Mouse (Mus musculus): ENCODE measurements around the gene Mid1. TPM values are rescaled to one million over a fixed set of nuclear protein-coding genes. Genes with fewer than 3 reads are reported as not detected.
"Not testable (repeated sequence)": the region's sequence is repeated elsewhere in the genome, so short reads cannot be mapped to it uniquely, and the experiment has no call there.

Mid1 gene
- polyA plus RNA-seq, 1 experiment from 2014 or later = 4.2 TPM

DNA sequence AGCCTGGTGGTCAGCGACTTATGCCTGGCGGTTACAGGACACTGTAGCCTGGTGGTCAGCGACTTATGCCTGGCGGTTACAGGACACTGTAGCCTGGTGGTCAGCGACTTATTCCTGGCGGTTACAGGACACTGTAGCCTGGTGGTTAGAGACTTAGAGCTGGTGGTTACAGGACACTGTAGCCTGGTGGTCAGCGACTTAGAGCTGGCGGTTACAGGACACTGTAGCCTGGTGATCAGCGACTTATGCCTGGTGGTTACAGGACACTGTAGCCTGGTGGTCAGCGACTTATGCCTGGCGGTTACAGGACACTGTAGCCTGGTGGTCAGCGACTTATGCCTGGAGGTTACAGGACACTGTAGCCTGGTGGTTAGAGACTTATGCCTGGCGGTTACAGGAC, 329.0 kb downstream of the Mid1 start:
- not testable (repeated sequence) for H3K27me3 ChIP-seq (replicated peaks; ENCODE audit: control insufficient read depth, insufficient read depth, low read length); H3K4me2 ChIP-seq (ENCODE audit: low read length); H3K9ac ChIP-seq (ENCODE audit: low read depth, low read length); H3K27ac ChIP-seq (ENCODE audit: low read depth, low read length); ATAC-seq; H3K4me3 ChIP-seq (ENCODE audit: low read length); H3K4me1 ChIP-seq (ENCODE audit: control insufficient read depth, insufficient read depth, low read depth, low read length)
- Histone ChIP-seq H3K9me3 (ENCODE audit: control insufficient read depth, low read length) (peaks cover 28% of the 10 kb centered on the region), H3K36me3 (ENCODE audit: control insufficient read depth, insufficient read depth, low read length) (peaks cover 26% of the 10 kb centered on the region)
- 100% methylated on average over 1 of the region's 13 CpGs for WGBS

DNA sequence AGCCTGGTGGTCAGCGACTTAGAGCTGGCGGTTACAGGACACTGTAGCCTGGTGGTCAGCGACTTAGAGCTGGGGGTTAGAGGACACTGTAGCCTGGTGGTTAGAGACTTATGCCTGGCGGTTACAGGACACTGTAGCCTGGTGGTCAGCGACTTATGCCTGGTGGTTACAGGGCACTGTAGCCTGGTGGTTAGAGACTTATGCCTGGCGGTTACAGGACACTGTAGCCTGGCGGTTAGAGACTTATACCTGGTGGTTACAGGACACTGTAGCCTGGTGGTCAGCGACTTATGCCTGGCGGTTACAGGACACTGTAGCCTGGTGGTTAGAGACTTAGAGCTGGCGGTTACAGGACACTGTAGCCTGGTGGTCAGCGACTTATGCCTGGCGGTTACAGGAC, 330.9 kb downstream of the Mid1 start:
- H3K27me3 ChIP-seq (replicated peaks; ENCODE audit: control insufficient read depth, insufficient read depth, low read length); ATAC-seq; H3K4me3 ChIP-seq (ENCODE audit: low read length); H3K9ac ChIP-seq (ENCODE audit: low read depth, low read length); H3K27ac ChIP-seq (ENCODE audit: low read depth, low read length); H3K4me2 ChIP-seq (ENCODE audit: low read length); H3K4me1 ChIP-seq (ENCODE audit: control insufficient read depth, insufficient read depth, low read depth, low read length): not testable (repeated sequence)
- 86% methylated on average over 10 of the region's 12 CpGs for WGBS
- Histone ChIP-seq H3K36me3 (ENCODE audit: control insufficient read depth, insufficient read depth, low read length) (peaks cover 28% of the 10 kb centered on the region), H3K9me3 (ENCODE audit: control insufficient read depth, low read length) (peaks cover 23% of the 10 kb centered on the region)

DNA sequence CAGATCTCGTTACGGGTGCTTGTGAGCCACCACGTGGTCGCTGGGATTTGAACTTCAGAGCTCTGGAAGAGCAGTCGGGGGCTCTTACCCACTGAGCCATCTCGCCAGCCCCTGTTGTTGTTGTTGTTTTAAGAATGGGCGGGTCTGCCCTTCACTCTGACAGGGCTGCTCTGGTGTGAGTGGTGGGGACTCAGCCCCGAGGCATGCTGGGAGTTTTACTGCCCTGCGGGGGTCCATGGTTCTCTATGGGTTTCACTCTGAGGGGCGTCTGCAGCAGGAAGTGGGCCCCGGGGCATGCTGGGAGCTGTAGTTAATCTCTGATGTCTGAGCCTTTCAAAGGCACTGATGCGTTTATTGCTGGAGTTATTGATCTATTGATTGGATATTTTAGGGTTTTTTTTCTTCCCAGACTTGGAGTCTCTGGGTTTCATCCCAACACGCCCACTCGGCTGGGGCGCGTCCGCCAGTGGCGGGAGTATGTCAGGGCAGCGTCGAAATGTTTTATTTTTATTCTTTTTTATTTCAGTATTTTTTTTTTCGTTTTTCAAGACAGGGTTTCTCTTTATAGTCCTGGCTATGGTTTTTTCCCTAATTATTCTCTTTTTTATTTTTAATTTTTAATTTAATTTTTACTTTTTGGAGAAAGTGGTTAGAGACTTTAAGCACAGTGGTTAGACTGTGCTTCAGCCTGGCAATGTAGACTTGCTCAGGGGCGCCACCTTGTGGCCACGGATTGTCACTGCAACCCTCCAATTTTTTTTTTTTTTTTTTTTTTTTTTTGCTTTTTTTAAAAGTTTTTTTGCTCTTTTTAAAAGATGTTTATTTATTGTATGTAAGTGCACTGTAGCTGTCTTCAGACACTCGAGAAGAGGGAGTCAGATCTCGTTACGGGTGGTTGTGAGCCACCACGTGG, 332.6 kb downstream of the Mid1 start:
- not testable (repeated sequence) for H3K9ac ChIP-seq (ENCODE audit: low read depth, low read length); H3K27ac ChIP-seq (ENCODE audit: low read depth, low read length); H3K27me3 ChIP-seq (replicated peaks; ENCODE audit: control insufficient read depth, insufficient read depth, low read length); H3K4me1 ChIP-seq (ENCODE audit: control insufficient read depth, insufficient read depth, low read depth, low read length)
- Histone ChIP-seq H3K36me3 (ENCODE audit: control insufficient read depth, insufficient read depth, low read length) (peaks cover 30% of the 10 kb centered on the region), H3K9me3 (ENCODE audit: control insufficient read depth, low read length) (peaks cover 23% of the 10 kb centered on the region), H3K4me2 (ENCODE audit: low read length) (0 out of 2 replicates have a peak overlapping the region, but pooled peaks have one; percentile 3), H3K4me3 (ENCODE audit: low read length) (peak overlapping the region; percentile 1; the same call in 1 of the 2 replicates)
- ATAC-seq = peak; percentile 74
- WGBS = 45% methylated on average over 27 of the region's 27 CpGs

DNA sequence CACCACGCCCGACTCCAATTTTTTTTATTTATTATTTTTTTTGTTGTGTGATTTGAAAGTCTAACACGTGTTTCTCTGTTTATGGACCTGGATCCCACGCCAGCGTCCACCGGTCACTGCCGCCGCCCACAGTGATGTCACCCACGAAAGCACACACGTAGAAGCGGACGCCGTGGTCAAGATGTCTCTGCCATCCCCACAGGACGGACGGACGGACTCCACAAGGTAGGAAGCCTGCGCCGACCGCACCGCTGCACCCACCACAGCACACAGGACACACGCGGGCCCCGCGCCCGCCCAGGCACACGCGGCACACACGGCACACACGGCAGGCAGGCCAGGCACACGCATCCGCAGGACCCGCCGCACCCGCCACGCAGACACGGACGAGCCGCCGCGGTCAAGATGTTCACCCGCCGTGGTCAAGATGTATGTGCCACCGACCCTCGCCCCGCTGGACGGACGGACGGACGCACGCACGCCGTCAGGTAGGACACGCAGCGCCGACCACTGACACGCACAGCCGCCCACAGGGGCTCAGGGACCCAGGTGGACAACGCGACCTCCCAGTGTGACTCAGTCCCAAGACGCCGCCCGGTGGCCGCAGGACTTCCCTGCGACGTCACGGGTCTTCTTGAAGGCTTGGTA, 333.7 kb downstream of the Mid1 start:
- H3K27me3 ChIP-seq (replicated peaks; ENCODE audit: control insufficient read depth, insufficient read depth, low read length) = not testable (repeated sequence)
- WGBS = 85% methylated on average over 66 of the region's 66 CpGs
- peaks cover 30% of the 10 kb centered on the region for H3K36me3 ChIP-seq (ENCODE audit: control insufficient read depth, insufficient read depth, low read length)

DNA sequence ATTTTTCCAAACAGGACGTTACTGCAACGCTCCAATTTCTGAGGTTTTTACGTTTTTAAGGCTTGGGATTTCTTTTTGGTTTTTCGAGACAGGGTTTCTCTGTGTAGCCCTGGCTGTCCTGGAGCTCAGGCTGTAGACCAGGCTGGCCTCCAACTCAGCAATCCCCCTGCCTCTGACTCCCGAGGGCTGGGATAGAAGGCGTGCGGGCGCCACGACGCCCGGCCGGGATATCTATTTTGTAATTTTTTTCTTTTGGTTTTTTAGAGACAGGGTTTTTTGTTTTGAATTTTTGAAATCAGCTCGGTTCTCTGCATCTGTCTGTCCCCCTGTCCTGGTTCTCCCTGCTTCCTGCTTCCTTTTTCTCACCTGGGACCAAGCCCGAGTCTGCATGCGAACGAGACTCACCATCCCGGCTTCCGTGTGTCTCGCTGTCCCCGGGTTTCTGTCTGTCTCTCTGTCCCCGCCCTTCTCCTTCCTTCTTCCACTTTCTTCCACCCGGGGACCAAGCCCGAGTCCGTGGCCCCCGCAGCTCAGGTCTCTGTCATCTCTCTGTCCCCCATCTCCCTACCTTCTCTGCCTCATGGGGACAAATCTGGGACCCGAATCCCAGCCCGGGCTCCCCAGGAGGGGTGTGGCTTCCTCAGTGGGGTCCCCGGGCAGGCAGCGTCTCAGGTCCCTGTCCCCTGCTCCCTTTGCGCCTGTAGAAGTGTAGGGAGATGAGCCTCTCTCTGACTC, 334.4 kb downstream of the Mid1 start:
- peak overlapping the region; percentile 24 for H3K27ac ChIP-seq (ENCODE audit: low read depth, low read length)
- peak; percentile 60 for ATAC-seq
- WGBS = 81% methylated on average over 30 of the region's 30 CpGs

More for the DNA sequence above, 333.7 kb downstream of the Mid1 start:
- not testable (repeated sequence) for H3K4me3 ChIP-seq (ENCODE audit: low read length); H3K4me2 ChIP-seq (ENCODE audit: low read length); H3K27ac ChIP-seq (ENCODE audit: low read depth, low read length); H3K9ac ChIP-seq (ENCODE audit: low read depth, low read length); H3K4me1 ChIP-seq (ENCODE audit: control insufficient read depth, insufficient read depth, low read depth, low read length)
- ATAC-seq = peak; percentile 84
- H3K9me3 ChIP-seq (ENCODE audit: control insufficient read depth, low read length) = peaks cover 23% of the 10 kb centered on the region

DNA sequence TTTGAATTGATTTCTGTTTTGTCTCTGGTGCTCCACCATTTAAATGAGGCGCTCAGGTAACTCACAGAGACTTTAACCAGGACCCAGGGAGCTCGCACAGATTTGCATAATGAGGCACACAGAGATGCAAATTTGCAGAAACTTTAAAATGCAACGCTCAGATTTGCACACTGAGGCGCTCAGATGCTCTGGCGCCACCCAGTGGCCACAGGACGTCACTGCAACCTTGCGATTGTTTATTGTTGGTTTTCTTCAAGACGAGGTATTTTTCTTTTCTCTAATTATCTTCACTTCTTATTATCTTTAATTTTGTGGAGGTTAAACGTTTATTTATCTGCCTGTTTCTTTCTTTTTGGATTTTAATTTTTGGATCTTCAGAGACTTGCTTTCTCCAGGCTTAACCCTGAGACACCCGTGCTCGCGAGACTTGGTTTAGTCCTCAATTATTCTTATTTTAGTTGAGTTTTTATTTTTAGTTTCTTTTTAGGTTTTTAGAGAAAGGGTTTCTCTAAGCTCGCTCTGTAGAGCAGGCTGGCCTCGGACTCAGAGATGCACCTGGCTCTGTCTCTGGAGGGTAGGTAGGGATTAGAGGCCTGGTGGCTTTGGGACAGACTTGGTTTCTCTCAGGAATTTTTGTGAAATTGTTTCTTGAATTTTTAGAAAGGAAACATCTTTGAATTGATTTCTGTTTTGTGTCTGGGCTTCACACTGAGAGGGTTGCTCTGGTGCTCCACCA, 335.1 kb downstream of the Mid1 start:
- not testable (repeated sequence) for H3K4me2 ChIP-seq (ENCODE audit: low read length); H3K27me3 ChIP-seq (replicated peaks; ENCODE audit: control insufficient read depth, insufficient read depth, low read length); H3K4me3 ChIP-seq (ENCODE audit: low read length); H3K4me1 ChIP-seq (ENCODE audit: control insufficient read depth, insufficient read depth, low read depth, low read length); H3K9ac ChIP-seq (ENCODE audit: low read depth, low read length); ATAC-seq
- Histone ChIP-seq H3K9me3 (ENCODE audit: control insufficient read depth, low read length) (peaks cover 23% of the 10 kb centered on the region), H3K27ac (ENCODE audit: low read depth, low read length) (peak overlapping the region; percentile 24), H3K36me3 (ENCODE audit: control insufficient read depth, insufficient read depth, low read length) (peaks cover 30% of the 10 kb centered on the region)
- 53% methylated on average over 14 of the region's 14 CpGs for WGBS

More for the DNA sequence above, 334.4 kb downstream of the Mid1 start:
- H3K9me3 ChIP-seq (ENCODE audit: control insufficient read depth, low read length) = peaks cover 23% of the 10 kb centered on the region
- not testable (repeated sequence) for H3K9ac ChIP-seq (ENCODE audit: low read depth, low read length); H3K4me3 ChIP-seq (ENCODE audit: low read length); H3K4me1 ChIP-seq (ENCODE audit: control insufficient read depth, insufficient read depth, low read depth, low read length); H3K4me2 ChIP-seq (ENCODE audit: low read length); H3K27me3 ChIP-seq (replicated peaks; ENCODE audit: control insufficient read depth, insufficient read depth, low read length)
- H3K36me3 ChIP-seq (ENCODE audit: control insufficient read depth, insufficient read depth, low read length) = peaks cover 30% of the 10 kb centered on the region

DNA sequence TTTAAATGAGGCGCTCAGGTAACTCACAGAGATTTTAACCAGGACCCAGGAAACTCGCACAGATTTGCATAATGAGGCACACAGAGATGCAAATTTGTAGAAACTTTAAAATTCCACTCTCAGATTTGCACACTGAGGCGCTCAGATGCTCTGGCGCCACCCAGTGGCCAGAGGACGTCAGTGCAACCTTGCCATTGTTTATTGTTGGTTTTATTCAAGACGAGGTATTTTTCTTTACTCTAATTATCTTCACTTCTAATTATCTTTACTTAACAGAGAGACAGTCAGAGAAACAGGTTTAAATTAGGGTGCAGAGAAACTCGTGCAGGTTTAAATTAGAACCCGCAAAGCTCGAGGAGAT, 335.7 kb downstream of the Mid1 start:
- Histone ChIP-seq H3K36me3 (ENCODE audit: control insufficient read depth, insufficient read depth, low read length) (peaks cover 30% of the 10 kb centered on the region), H3K9me3 (ENCODE audit: control insufficient read depth, low read length) (peaks cover 23% of the 10 kb centered on the region)
- 39% methylated on average over 9 of the region's 9 CpGs for WGBS
- not testable (repeated sequence) for H3K27me3 ChIP-seq (replicated peaks; ENCODE audit: control insufficient read depth, insufficient read depth, low read length); H3K4me3 ChIP-seq (ENCODE audit: low read length); H3K4me1 ChIP-seq (ENCODE audit: control insufficient read depth, insufficient read depth, low read depth, low read length); H3K27ac ChIP-seq (ENCODE audit: low read depth, low read length); ATAC-seq; H3K4me2 ChIP-seq (ENCODE audit: low read length); H3K9ac ChIP-seq (ENCODE audit: low read depth, low read length)

DNA sequence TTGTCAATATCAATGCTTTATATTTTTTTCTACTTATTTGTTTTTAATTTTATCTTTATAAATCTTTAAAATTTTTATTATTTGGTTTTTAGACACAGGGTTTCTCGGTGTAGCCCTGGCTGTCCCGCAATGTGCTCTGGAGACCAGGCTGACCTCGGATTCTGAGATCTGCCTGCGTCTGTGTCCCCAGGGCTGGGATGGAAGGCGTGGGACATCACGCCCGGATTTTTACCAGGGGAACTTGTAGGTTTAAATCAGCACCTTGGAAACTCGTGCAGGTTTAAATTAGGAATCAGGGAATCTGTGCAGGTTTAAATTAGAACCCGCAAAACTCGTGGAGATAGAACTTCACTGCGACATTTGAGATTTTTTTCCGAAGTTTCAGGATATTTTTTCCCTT, 336.2 kb downstream of the Mid1 start:
- H3K4me1 ChIP-seq (ENCODE audit: control insufficient read depth, insufficient read depth, low read depth, low read length) = not testable (repeated sequence)

More for the DNA sequence above, 336.2 kb downstream of the Mid1 start:
- not testable (repeated sequence) for H3K4me3 ChIP-seq (ENCODE audit: low read length); H3K27me3 ChIP-seq (replicated peaks; ENCODE audit: control insufficient read depth, insufficient read depth, low read length); H3K9ac ChIP-seq (ENCODE audit: low read depth, low read length); H3K4me2 ChIP-seq (ENCODE audit: low read length); ATAC-seq; H3K27ac ChIP-seq (ENCODE audit: low read depth, low read length)
- WGBS = 74% methylated on average over 12 of the region's 12 CpGs
- Histone ChIP-seq H3K9me3 (ENCODE audit: control insufficient read depth, low read length) (peaks cover 23% of the 10 kb centered on the region), H3K36me3 (ENCODE audit: control insufficient read depth, insufficient read depth, low read length) (peaks cover 30% of the 10 kb centered on the region)
